8 mouse cellular contexts compared by ENCODE assay signal in genomic region chr9:53302415-53302814, GRCm38 (mm10). TPM values are rescaled to one million over a fixed set of nuclear protein-coding genes. Genes with fewer than 3 reads are reported as not detected.
DNase-seq lines count a peak whose midpoint lies in the region; ATAC-seq and TF ChIP-seq lines count a peak whose summit lies in the region.
"Had no signal": no experiment of that assay in that cellular context is flagged by ENCODE, and none has a peak within 500 bp of the region (broad histone marks: within the 10 kb centered on the region; RNA-seq: fewer than 3 reads in every experiment).

No protein-coding gene starts in this region.

- 60% methylated on average over 5 of the region's 5 CpGs for WGBS in kidney, embryonic 14.5 days
- 55% methylated on average over 5 of the region's 5 CpGs for WGBS in limb, embryonic 10.5 days

- H3K4me1 ChIP-seq in kidney, embryonic 14.5 days (ENCODE audit: control insufficient read depth, insufficient read depth, low read length) = no peaks in the 10 kb centered on the region
- H3K4me1 ChIP-seq in cortical plate, adult 2 months (ENCODE audit: control insufficient read depth, insufficient read depth, low read length) = 0 out of 2 replicates have a peak, but pooled peaks cover 3% of the 10 kb centered on the region
- H3K4me1 ChIP-seq in limb, embryonic 10.5 days = peaks cover 11% of the 10 kb centered on the region

- no peak for ATAC-seq in kidney, embryonic 14.5 days (ENCODE audit: low FRiP score, low TSS enrichment)

- no peak overlapping the region for H3K27ac ChIP-seq in kidney, embryonic 14.5 days (ENCODE audit: low read depth, low read length)
- no peak overlapping the region for H3K27ac ChIP-seq in cortical plate, adult 2 months (ENCODE audit: insufficient read depth, low read length)
- no peak overlapping the region for H3K27ac ChIP-seq in limb, embryonic 10.5 days
- H3K27ac ChIP-seq: macrophage had no signal

- no peaks in the 10 kb centered on the region for H3K9me3 ChIP-seq in kidney, embryonic 14.5 days (ENCODE audit: control insufficient read depth, low read length)
- no peaks in the 10 kb centered on the region for H3K9me3 ChIP-seq in limb, embryonic 10.5 days (replicated peaks)

- peak overlapping the region; percentile 66 for H3K4me2 ChIP-seq in kidney, embryonic 14.5 days (replicated peaks; ENCODE audit: low read depth, low read length)

- H3K9ac ChIP-seq in kidney, embryonic 14.5 days (ENCODE audit: low read depth, low read length) = no peak overlapping the region

- no peaks in the 10 kb centered on the region for H3K27me3 ChIP-seq in kidney, embryonic 14.5 days (ENCODE audit: control insufficient read depth, insufficient read depth, low read length)
- H3K27me3 ChIP-seq in limb, embryonic 10.5 days (ENCODE audit: low read depth, poor library complexity, severe bottlenecking) = peaks cover 29% of the 10 kb centered on the region

- TF ChIP-seq POLR2A in cortical plate, adult 2 months (IDR thresholded peaks at IDR 0.05; ENCODE audit: extremely low read depth, insufficient read depth, low read length) = no peak

- H3K4me3 ChIP-seq in kidney, embryonic 14.5 days (ENCODE audit: low read length) = peak overlapping the region; percentile 37
- peak overlapping the region; percentile 57 for H3K4me3 ChIP-seq in cortical plate, adult 2 months (ENCODE audit: insufficient read depth, low read length)
- peak overlapping the region; percentile 47 for H3K4me3 ChIP-seq in limb, embryonic 10.5 days

- TF ChIP-seq CTCF in cortical plate, adult 2 months (IDR thresholded peaks at IDR 0.05; ENCODE audit: extremely low read depth, insufficient read depth, low read length) = no peak

- no peak for DNase-seq in kidney, adult 18-20 months
- DNase-seq in brain, adult 2 months (ENCODE audit: low read depth, low spot score) = peak; percentile 84
- no peak for DNase-seq in limb, embryonic 10.5 days (ENCODE audit: low spot score)
- no peak for DNase-seq in ovary, postnatal 36 days (ENCODE audit: low spot score)
- DNase-seq in thymus, postnatal 36 days = no peak

- no peaks in the 10 kb centered on the region for H3K36me3 ChIP-seq in kidney, embryonic 14.5 days (ENCODE audit: control insufficient read depth, insufficient read depth, low read length)
- H3K36me3 ChIP-seq in limb, embryonic 10.5 days = no peaks in the 10 kb centered on the region

RNA-seq across cellular contexts. Expression of gene Exph5, which starts 0.9 kb away (rescaled TPM):
- 1.1 and 2.1 TPM in 2 replicates for polyA plus RNA-seq in kidney, embryonic 14.5 days (2014; fragmentation: Nextera tagmentation; extraction: Ambion mirVana)
- 6.5 and 7.1 TPM in 2 replicates for polyA plus RNA-seq in cortical plate, adult 2 months (2012; rRNA removed)
- polyA plus RNA-seq in limb, embryonic 10.5 days (2016; fragmentation: Nextera tagmentation; extraction: Ambion mirVana) = 0.83 and 1.2 TPM in 2 replicates
- polyA plus RNA-seq: macrophage had no signal

RNA-seq across cellular contexts. Expression of gene Ddx10, which starts 54.6 kb away (rescaled TPM):
- 26.0 and 35.7 TPM in 2 replicates for polyA plus RNA-seq in kidney, embryonic 14.5 days (2014; fragmentation: Nextera tagmentation; extraction: Ambion mirVana)
- 11.5 and 12.5 TPM in 2 replicates for polyA plus RNA-seq in cortical plate, adult 2 months (2012; rRNA removed)
- polyA plus RNA-seq in limb, embryonic 10.5 days (2016; fragmentation: Nextera tagmentation; extraction: Ambion mirVana) = 29.2 and 32.2 TPM in 2 replicates
